Mouse (Mus musculus) brown adipose tissue, adult 24 weeks (tissue): Measurements from ENCODE around the gene Cd44. TPM values are rescaled to one million over a fixed set of nuclear protein-coding genes. Genes with fewer than 3 reads are reported as not detected.

Source experiments
- H3K27ac ChIP-seq: fragments of 200-500 bp; replicated peaks from 2 replicates; pipeline ENCODE4 v1.5.1; 2012; ENCODE audit warnings: low read depth, mild to moderate bottlenecking, low read length
- H3K4me1 ChIP-seq: fragments of 200-500 bp; 2 replicates; pipeline ENCODE4 v1.6.1; 2012; ENCODE audit warnings: low read length, mixed read lengths; ENCODE audit not compliant: control insufficient read depth, insufficient read depth, insufficient read length
- H3K4me3 ChIP-seq: fragments of 200-500 bp; 2 replicates; pipeline ENCODE4 v1.5.1; 2012; ENCODE audit warnings: low read depth, mild to moderate bottlenecking, low read length, moderate library complexity; ENCODE audit not compliant: insufficient read depth
- polyA plus RNA-seq: library from polyadenylated mRNA; stranded (reverse); fragments of >200 nt; gene quantifications from 2 replicates; pipeline ENCODE4 v1.2.4, GENCODE M21; 2012; ENCODE audit not compliant: missing spikeins, insufficient read depth, insufficient read length

Gene Cd44
- polyA plus RNA-seq, 1 experiment, result 4.8 TPM

- Histone ChIP-seq H3K27ac (no peak overlapping the region), H3K4me1 (no peaks in the 10 kb centered on the region; the same call in 1 of the 2 replicates), H3K4me3 (no peak overlapping the region)
Measured at GRCm38 (mm10) chr2:102831547-102831946, 69.9 kb downstream of the Cd44 start.

GRCm38 (mm10) chr2:102829201-102829600, 72.3 kb downstream of the Cd44 start:
- no peak overlapping the region for H3K27ac ChIP-seq
- no peak overlapping the region for H3K4me3 ChIP-seq
- no peaks in the 10 kb centered on the region; the same call in 1 of the 2 replicates for H3K4me1 ChIP-seq

GRCm38 (mm10) chr2:102828381-102828780, 73.1 kb downstream of the Cd44 start:
- no peak overlapping the region for H3K4me3 ChIP-seq
- H3K4me1 ChIP-seq, result no peaks in the 10 kb centered on the region; the same call in 1 of the 2 replicates
- no peak overlapping the region for H3K27ac ChIP-seq

- Histone ChIP-seq H3K27ac (no peak overlapping the region), H3K4me1 (no peaks in the 10 kb centered on the region; the same call in 1 of the 2 replicates), H3K4me3 (no peak overlapping the region)
Measured at GRCm38 (mm10) chr2:102827841-102828240, 73.6 kb downstream of the Cd44 start.

GRCm38 (mm10) chr2:102825961-102826633, 75.4 kb downstream of the Cd44 start:
- Histone ChIP-seq H3K27ac (no peak overlapping the region), H3K4me3 (no peak overlapping the region), H3K4me1 (no peaks in the 10 kb centered on the region; the same call in 1 of the 2 replicates)

GRCm38 (mm10) chr2:102822036-102822435, 79.4 kb downstream of the Cd44 start:
- H3K4me1 ChIP-seq, result no peaks in the 10 kb centered on the region
- H3K4me3 ChIP-seq, result no peak overlapping the region
- no peak overlapping the region for H3K27ac ChIP-seq

- Histone ChIP-seq H3K4me1 (no peaks in the 10 kb centered on the region), H3K27ac (no peak overlapping the region)
Measured at GRCm38 (mm10) chr2:102820790-102821189, 80.7 kb downstream of the Cd44 start.

GRCm38 (mm10) chr2:102820225-102820711, 81.2 kb downstream of the Cd44 start:
- Histone ChIP-seq H3K27ac (no peak overlapping the region), H3K4me3 (no peak overlapping the region), H3K4me1 (no peaks in the 10 kb centered on the region)

More at GRCm38 (mm10) chr2:102820790-102821189, 80.7 kb downstream of the Cd44 start:
- H3K4me3 ChIP-seq, result no peak overlapping the region

GRCm38 (mm10) chr2:102815289-102815809, 86.1 kb downstream of the Cd44 start:
- Histone ChIP-seq H3K4me3 (no peak overlapping the region), H3K27ac (no peak overlapping the region), H3K4me1 (no peaks in the 10 kb centered on the region)

GRCm38 (mm10) chr2:102812756-102813155, 88.7 kb downstream of the Cd44 start:
- Histone ChIP-seq H3K4me3 (no peak overlapping the region), H3K27ac (no peak overlapping the region), H3K4me1 (no peaks in the 10 kb centered on the region)

- H3K4me3 ChIP-seq, result no peak overlapping the region
- no peak overlapping the region for H3K27ac ChIP-seq
- no peaks in the 10 kb centered on the region for H3K4me1 ChIP-seq
Measured at GRCm38 (mm10) chr2:102809436-102809835, 92.0 kb downstream of the Cd44 start.

- Histone ChIP-seq H3K4me1 (no peaks in the 10 kb centered on the region), H3K4me3 (no peak overlapping the region), H3K27ac (no peak overlapping the region)
Measured at GRCm38 (mm10) chr2:102807633-102808032, 93.8 kb downstream of the Cd44 start.

GRCm38 (mm10) chr2:102805761-102806496, 95.5 kb downstream of the Cd44 start:
- Histone ChIP-seq H3K27ac (no peak overlapping the region), H3K4me3 (no peak overlapping the region), H3K4me1 (no peaks in the 10 kb centered on the region)

GRCm38 (mm10) chr2:102805283-102805682, 96.2 kb downstream of the Cd44 start:
- no peaks in the 10 kb centered on the region for H3K4me1 ChIP-seq
- H3K4me3 ChIP-seq, result no peak overlapping the region
- H3K27ac ChIP-seq, result no peak overlapping the region

- no peaks in the 10 kb centered on the region for H3K4me1 ChIP-seq
- no peak overlapping the region for H3K27ac ChIP-seq
- no peak overlapping the region for H3K4me3 ChIP-seq
Measured at GRCm38 (mm10) chr2:102804109-102804508, 97.4 kb downstream of the Cd44 start.
